Mouse (Mus musculus) forebrain, postnatal 0 days (tissue): ENCODE measurements around the gene Mvk. TPM values are rescaled to one million over a fixed set of nuclear protein-coding genes. Genes with fewer than 3 reads are reported as not detected.

ENCODE experiments used
- ATAC-seq: fragments of 200-750 bp; cut with Nextera tagmentation; 2 replicates; pipeline ENCODE4 v1.8.0; 2017; ENCODE audit warnings: mild to moderate bottlenecking, moderate library complexity
- DNase-seq: peaks from one replicate; pipeline ENCODE4 v3.0.0-alpha.2; 2015
- H3K27ac ChIP-seq: fragments of 300-500 bp; sonication (generic); 2 replicates; pipeline ENCODE4 v1.5.1; 2014; ENCODE audit warnings: low read depth, mild to moderate bottlenecking, antibody characterized with exemption, low read length, moderate library complexity, mixed read lengths
- H3K27me3 ChIP-seq: fragments of 300-500 bp; sonication (generic); 2 replicates; pipeline ENCODE4 v1.6.1; 2014; ENCODE audit warnings: mild to moderate bottlenecking, low read length, mixed read lengths; ENCODE audit not compliant: insufficient read depth
- H3K36me3 ChIP-seq: fragments of 300-500 bp; sonication (generic); 2 replicates; pipeline ENCODE4 v1.6.1; 2014; ENCODE audit warnings: mild to moderate bottlenecking, moderate library complexity; ENCODE audit not compliant: insufficient read depth
- H3K4me1 ChIP-seq: fragments of 300-500 bp; sonication (generic); 2 replicates; pipeline ENCODE4 v1.6.1; 2014; ENCODE audit warnings: antibody characterized with exemption; ENCODE audit not compliant: insufficient read depth
- H3K4me2 ChIP-seq: fragments of 300-500 bp; sonication (generic); 2 replicates; pipeline ENCODE4 v1.6.1; 2014; ENCODE audit warnings: low read depth, mild to moderate bottlenecking, moderate library complexity
- H3K4me3 ChIP-seq: fragments of 300-500 bp; sonication (generic); 2 replicates; pipeline ENCODE4 v1.5.1; 2014; ENCODE audit warnings: low read depth, low read length, mixed read lengths
- H3K9ac ChIP-seq: fragments of 300-500 bp; sonication (generic); 2 replicates; pipeline ENCODE4 v1.6.1; 2014; ENCODE audit warnings: mild to moderate bottlenecking
- H3K9me3 ChIP-seq: fragments of 300-500 bp; sonication (generic); 2 replicates; pipeline ENCODE4 v1.6.1; 2016; ENCODE audit warnings: low read length
- CTCF ChIP-seq: sonication (generic); IDR thresholded peaks from 2 replicates; pipeline ENCODE4 v1.5.1; 2016; ENCODE audit warnings: antibody characterized with exemption, control low read depth, low read depth
- WGBS: fragments of 180-500 bp; shearing (Covaris S2); extraction: QIAGEN DNeasy Blood & Tissue Kit; methylation state at CpG from one replicate; pipeline ENCODE4 v1.1.7; 2014; 5-methylcytosine and 5-hydroxymethylcytosine counted together
- polyA plus RNA-seq: library from polyadenylated mRNA; unstranded; fragments of >200 nt; fragmentation: Nextera tagmentation; extraction: Ambion mirVana; gene quantifications from 2 replicates; pipeline ENCODE4 v1.2.1, GENCODE M21; 2015
- total RNA-seq: library from RNA; depleted of rRNA; stranded (reverse); fragments of >200 nt; gene quantifications from 2 replicates; pipeline ENCODE4 v1.2.3, GENCODE M21; 2014

Mvk gene
- total and polyA plus RNA-seq, 2 experiments from 2014 or later, result 65.7 to 99.3 TPM

- WGBS, result 75% methylated on average over 16 of the region's 16 CpGs
- TF ChIP-seq CTCF, result no peak
- Histone ChIP-seq H3K4me1 (no peaks in the 10 kb centered on the region), H3K4me2 (no peak overlapping the region), H3K27ac (no peak overlapping the region), H3K9ac (no peak overlapping the region), H3K9me3 (no peaks in the 10 kb centered on the region), H3K4me3 (no peak overlapping the region), H3K36me3 (peaks cover 6% of the 10 kb centered on the region), H3K27me3 (0 out of 2 replicates have a peak, but pooled peaks cover 6% of the 10 kb centered on the region)
- DNase-seq (peak; percentile 34), ATAC-seq (0 out of 2 replicates have a peak, but pooled peaks have one; percentile 16)
These were observed 13.0 kb downstream of the Mvk start for GRCm38 (mm10) chr5:114456995-114457605.

GRCm38 (mm10) chr5:114461238-114461637 is 17.2 kb downstream of the Mvk start:
- Histone ChIP-seq H3K4me1 (no peaks in the 10 kb centered on the region), H3K36me3 (no peaks in the 10 kb centered on the region), H3K27me3 (peaks cover 6% of the 10 kb centered on the region; the same call in 1 of the 2 replicates), H3K27ac (no peak overlapping the region), H3K4me3 (no peak overlapping the region), H3K4me2 (no peak overlapping the region), H3K9ac (no peak overlapping the region), H3K9me3 (no peaks in the 10 kb centered on the region)
- ATAC-seq (peak; percentile 50), DNase-seq (peak; percentile 76)
- peak; percentile 91 for TF ChIP-seq CTCF
- 2% methylated on average over 7 of the region's 7 CpGs for WGBS

- Histone ChIP-seq H3K27ac (no peak overlapping the region), H3K9me3 (no peaks in the 10 kb centered on the region), H3K27me3 (peaks cover 6% of the 10 kb centered on the region; the same call in 1 of the 2 replicates), H3K9ac (no peak overlapping the region), H3K4me1 (no peaks in the 10 kb centered on the region), H3K4me2 (no peak overlapping the region), H3K4me3 (no peak overlapping the region), H3K36me3 (no peaks in the 10 kb centered on the region)
- no peak for ATAC-seq
- no peak for TF ChIP-seq CTCF
- 71% methylated on average over 24 of the region's 24 CpGs for WGBS
- DNase-seq, result no peak
These were observed 18.3 kb downstream of the Mvk start for GRCm38 (mm10) chr5:114462067-114463040.

- no peaks in the 10 kb centered on the region; the same call in 1 of the 2 replicates for H3K4me1 ChIP-seq
- H3K27ac ChIP-seq, result no peak overlapping the region
- H3K27me3 ChIP-seq, result peaks cover 7% of the 10 kb centered on the region
- DNase-seq (no peak), ATAC-seq (no peak)
- no peaks in the 10 kb centered on the region for H3K9me3 ChIP-seq
- no peak overlapping the region for H3K4me2 ChIP-seq
- H3K36me3 ChIP-seq, result no peaks in the 10 kb centered on the region
- H3K9ac ChIP-seq, result no peak overlapping the region
- no peak for TF ChIP-seq CTCF
- WGBS, result 80% methylated on average over 2 of the region's 2 CpGs
- H3K4me3 ChIP-seq, result no peak overlapping the region
These were observed 20.5 kb downstream of the Mvk start for GRCm38 (mm10) chr5:114464561-114464960.

- Histone ChIP-seq H3K4me2 (no peak overlapping the region), H3K27me3 (peaks cover 9% of the 10 kb centered on the region), H3K4me1 (no peaks in the 10 kb centered on the region; the same call in 1 of the 2 replicates), H3K9ac (no peak overlapping the region), H3K27ac (no peak overlapping the region), H3K36me3 (no peaks in the 10 kb centered on the region), H3K9me3 (no peaks in the 10 kb centered on the region), H3K4me3 (no peak overlapping the region)
- ATAC-seq (no peak), DNase-seq (no peak)
- no peak for TF ChIP-seq CTCF
- 74% methylated on average over 7 of the region's 7 CpGs for WGBS
These were observed 21.6 kb downstream of the Mvk start for GRCm38 (mm10) chr5:114465641-114466040.

GRCm38 (mm10) chr5:114467019-114467418 is 22.9 kb downstream of the Mvk start:
- Histone ChIP-seq H3K9ac (no peak overlapping the region), H3K4me3 (peak overlapping the region; percentile 20), H3K4me2 (peak overlapping the region; percentile 47), H3K9me3 (no peaks in the 10 kb centered on the region), H3K27me3 (peaks cover 4% of the 10 kb centered on the region), H3K4me1 (no peaks in the 10 kb centered on the region; the same call in 1 of the 2 replicates), H3K27ac (peak overlapping the region; percentile 29; the same call in 1 of the 2 replicates), H3K36me3 (no peaks in the 10 kb centered on the region)
- DNase-seq (no peak), ATAC-seq (peak; percentile 23; the same call in 1 of the 2 replicates)
- no peak for TF ChIP-seq CTCF
- WGBS, result 1% methylated on average over 11 of the region's 11 CpGs
